Mouse (Mus musculus) right cerebral cortex, postnatal 14 days (tissue): ENCODE results near the gene Tjap1.
A peak's percentile ranks its signal among the peaks of the same experiment; 100 is the strongest.

Experiments
- DNase-seq: peaks from one replicate; pipeline ENCODE4 v3.0.0; 2022

Gene Tjap1

GRCm38 (mm10) chr17:46252571-46253451 lies 30.0 kb downstream of the Tjap1 start:
- no peak for DNase-seq

- no peak for DNase-seq
Observed at GRCm38 (mm10) chr17:46251174-46251573, 31.7 kb downstream of the Tjap1 start.

- no peak for DNase-seq
Observed at GRCm38 (mm10) chr17:46248189-46248522, 34.7 kb downstream of the Tjap1 start.

- peak; percentile 96 for DNase-seq
Observed at GRCm38 (mm10) chr17:46247512-46248188, 35.2 kb downstream of the Tjap1 start, which contains the start of the genes Polr1c and Yipf3. Gene Polr1c (minus strand): TSS chr17:46248054. Gene Yipf3 (plus strand): TSS chr17:46248080.

- DNase-seq = no peak
Observed at GRCm38 (mm10) chr17:46244579-46244978, 38.2 kb downstream of the Tjap1 start.

GRCm38 (mm10) chr17:46243624-46244023 lies 39.2 kb downstream of the Tjap1 start:
- no peak for DNase-seq

GRCm38 (mm10) chr17:46242993-46243392 lies 39.8 kb downstream of the Tjap1 start:
- DNase-seq = no peak

- no peak for DNase-seq
Observed at GRCm38 (mm10) chr17:46242274-46242673, 40.6 kb downstream of the Tjap1 start.

- DNase-seq = no peak
Observed at GRCm38 (mm10) chr17:46241471-46241870, 41.4 kb downstream of the Tjap1 start.

- no peak for DNase-seq
Observed at GRCm38 (mm10) chr17:46239516-46240114, 43.2 kb downstream of the Tjap1 start.

GRCm38 (mm10) chr17:46237480-46237879 lies 45.3 kb downstream of the Tjap1 start:
- no peak for DNase-seq

GRCm38 (mm10) chr17:46237079-46237478 lies 45.7 kb downstream of the Tjap1 start:
- no peak for DNase-seq

- no peak for DNase-seq
Observed at GRCm38 (mm10) chr17:46236067-46236466, 46.8 kb downstream of the Tjap1 start.

GRCm38 (mm10) chr17:46227576-46227975 lies 55.2 kb downstream of the Tjap1 start:
- no peak for DNase-seq

GRCm38 (mm10) chr17:46221601-46222000 lies 61.2 kb downstream of the Tjap1 start:
- DNase-seq = no peak

- DNase-seq = no peak
Observed at GRCm38 (mm10) chr17:46210550-46210949, 72.3 kb downstream of the Tjap1 start.
